Mouse (Mus musculus) kidney, adult 18-20 months (tissue): ENCODE results near the gene Ppif.

Source experiments
- DNase-seq: peaks from one replicate; pipeline ENCODE4 v3.0.0; 2021

The Ppif gene

DNA sequence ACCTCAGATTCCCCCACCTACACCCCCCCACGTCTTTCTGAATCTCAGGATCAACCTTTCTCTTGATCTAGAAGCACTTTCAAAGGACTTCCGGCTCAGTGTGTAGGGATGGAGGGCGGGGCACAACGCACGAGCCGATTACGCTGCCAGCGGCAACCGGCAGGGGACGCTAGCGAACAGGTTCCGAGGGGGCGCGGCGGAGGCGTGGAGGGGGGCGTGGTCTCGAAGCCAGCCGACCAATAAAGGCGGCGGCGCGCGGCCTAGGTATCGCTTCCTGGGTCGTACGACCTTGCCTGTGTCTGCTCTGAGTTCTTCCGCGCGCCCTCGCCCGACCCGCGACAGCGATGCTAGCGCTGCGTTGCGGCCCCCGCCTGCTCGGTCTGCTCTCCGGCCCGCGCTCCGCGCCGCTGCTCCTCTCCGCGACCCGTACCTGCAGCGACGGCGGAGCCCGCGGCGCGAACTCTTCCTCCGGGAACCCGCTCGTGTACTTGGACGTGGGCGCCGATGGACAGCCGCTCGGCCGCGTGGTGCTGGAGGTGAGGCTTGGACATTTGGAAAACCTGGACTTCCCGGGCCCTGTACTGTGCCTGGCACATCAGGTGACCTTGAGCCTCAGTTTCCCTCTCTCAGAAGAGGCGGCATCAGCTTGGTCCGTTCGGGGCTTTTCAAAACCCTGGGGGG is at the start of gene Ppif:
Ppif (plus strand) TSS at position 267 of the 681 bp plus-strand sequence.
- DNase-seq, result peak; percentile 96

GRCm38 (mm10) chr14:25645717-25646116 is 48.2 kb upstream of the Ppif start:
- DNase-seq, result no peak

GRCm38 (mm10) chr14:25646161-25646621 is 47.8 kb upstream of the Ppif start:
- peak; percentile 71 for DNase-seq

DNA sequence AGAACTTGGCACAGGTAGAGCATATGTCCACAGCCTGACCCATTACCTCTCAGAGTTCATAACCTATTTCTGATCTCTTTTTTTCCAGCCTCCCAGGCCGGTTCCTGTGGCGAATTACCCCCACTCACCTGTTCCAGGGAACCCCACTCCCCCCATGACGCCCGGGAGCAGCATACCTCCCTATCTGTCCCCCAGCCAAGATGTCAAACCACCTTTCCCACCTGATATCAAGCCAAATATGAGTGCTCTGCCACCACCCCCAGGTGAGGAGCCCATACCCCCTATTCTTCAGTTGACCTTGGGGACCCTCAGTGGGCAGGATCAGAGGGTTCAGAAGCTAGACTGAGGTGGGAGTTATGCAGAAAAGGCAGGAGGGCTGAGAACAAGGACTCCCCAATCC is 42.8 kb upstream of the Ppif start:
- DNase-seq, result no peak

DNA sequence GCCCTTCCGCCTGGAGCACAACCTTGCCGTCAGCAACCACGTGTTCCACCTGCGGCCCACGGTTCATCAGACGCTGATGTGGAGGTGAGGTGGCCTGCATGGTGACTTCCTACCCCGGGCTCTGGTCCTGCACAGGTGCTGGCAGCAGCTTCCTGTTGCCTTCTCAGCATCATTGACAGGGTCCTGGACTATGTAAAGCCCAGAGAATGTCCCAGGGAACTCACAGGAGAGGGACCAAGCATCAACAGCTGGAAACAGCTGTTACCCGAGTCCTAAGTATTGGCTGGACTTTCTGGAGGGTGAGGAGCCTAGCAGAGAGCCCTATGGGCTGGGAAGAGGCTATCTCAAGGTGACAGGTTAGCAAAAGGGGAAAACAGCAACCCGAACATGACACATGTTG is 42.0 kb upstream of the Ppif start:
- no peak for DNase-seq

DNA sequence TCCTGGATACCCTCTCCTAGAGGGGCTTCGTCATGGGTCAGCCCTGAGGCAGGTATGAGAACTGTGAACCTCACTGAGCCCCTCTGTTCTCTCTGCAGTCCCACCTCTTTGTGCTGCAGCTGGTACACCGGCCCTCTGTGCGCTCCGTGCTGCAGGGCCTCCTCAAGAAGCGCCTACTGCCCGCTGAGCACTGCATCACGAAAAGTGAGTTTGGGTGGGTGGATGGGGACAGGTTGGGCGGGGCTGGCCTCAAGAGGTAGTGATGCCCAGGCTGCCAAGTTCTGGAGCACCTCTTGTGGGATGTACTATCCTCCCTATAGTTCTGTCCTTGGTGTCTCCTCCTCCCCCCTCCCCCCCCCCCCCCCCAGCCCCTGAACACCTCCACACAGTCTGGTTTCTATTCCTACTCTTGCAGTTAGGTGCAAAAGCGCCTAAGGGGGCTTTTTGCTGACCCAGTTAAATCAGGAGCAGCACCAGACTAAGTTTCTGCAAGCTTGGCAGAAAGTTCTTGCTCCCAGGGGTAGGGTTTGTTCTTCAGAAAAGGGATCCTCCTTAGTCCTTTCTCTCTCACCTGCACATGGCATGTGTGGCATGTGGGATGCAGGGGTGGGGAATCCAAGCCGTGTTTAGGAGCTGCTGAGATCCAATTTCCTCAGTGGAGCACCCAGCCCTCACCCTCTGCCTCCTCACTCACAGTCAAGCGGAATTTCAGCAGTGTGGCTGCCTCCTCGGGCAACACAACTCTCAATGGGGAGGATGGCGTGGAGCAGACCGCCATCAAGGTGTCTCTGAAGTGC is 39.4 kb upstream of the Ppif start:
- DNase-seq, result no peak

- no peak for DNase-seq
Measured at GRCm38 (mm10) chr14:25660661-25661060, 33.3 kb upstream of the Ppif start.

DNA sequence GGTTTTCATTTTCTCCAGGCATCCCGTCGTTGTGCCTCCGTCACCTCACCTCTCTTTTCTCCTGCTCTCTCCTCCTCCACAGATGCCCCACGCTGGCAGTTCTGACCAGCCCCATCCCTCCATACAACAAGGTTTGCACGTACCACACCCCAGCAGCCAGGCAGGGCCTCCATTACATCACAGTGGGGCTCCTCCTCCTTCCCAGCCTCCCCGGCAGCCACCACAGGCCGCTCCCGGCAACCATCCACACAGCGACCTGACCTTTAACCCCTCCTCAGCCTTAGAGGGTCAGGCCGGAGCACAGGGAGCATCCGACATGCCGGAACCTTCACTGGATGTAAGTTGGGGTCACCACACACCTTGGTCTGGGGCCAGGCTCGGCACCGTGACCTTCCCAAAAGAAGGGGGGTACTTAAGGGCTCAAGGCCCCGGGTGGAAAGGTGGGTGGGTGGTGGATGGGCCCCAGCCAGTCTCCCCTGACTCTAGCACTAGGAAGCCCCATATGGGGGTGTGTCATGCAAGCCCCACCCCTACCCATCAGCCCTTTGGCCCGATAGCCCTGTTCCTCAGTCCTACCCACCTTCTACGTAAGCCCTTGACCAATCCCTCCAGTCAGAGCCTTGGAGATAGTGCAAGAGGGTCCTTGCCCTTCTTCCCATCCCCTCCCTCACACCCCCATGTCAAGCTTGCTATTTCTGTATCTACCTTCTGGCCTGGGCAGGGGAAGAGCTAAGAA is 32.6 kb upstream of the Ppif start:
- DNase-seq, result no peak

DNA sequence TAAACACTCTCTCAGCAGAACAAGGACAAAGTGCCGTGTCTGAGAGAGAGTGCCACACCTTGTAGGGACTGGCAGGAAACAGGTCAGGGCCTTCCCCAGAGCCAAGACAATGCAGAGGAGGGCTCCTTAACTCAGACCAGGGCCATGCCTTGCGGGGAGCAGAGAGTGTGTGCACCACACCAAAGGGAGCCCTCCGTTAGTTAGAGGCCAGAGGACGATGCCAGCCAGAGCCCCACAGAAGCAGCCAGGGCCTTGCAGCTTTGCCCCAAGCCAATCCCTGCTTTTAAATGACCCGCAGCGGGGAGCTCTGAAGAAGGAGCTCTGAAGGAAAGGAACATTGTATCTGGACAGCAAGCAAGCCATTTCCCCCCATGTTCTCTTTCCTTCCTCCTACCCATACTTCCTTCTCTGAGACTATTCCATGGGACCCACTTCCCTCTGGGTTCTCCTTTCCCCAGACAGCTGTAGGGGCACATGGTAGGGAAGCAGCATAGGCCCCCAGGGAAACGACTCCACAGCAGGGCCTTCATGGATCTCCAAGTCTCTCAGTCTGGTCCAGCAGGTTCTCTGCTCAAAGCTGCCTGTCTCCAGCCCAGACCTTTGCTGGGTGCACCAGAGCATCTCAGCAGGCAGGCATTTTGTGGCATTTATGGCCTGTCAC is 30.2 kb upstream of the Ppif start:
- no peak for DNase-seq

DNA sequence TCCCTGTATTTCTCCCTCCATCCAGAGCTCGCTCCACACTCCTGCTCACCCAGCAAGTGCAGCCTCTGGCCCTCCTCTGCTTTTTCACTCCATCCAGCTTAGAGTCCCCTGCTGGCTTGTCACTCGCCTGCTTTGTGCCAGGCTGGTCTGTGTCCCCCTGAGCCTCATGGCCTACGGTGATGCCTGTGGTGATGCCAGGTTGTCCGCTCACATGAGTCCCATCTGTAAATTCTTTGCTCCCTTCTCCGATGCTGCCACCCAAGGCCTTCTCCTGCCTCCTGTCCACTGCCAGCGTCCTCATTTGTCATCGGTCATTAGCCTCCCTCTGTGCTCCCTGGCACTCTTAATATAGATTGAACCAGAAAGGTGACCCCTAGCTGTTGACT is 29.7 kb upstream of the Ppif start:
- DNase-seq, result no peak

DNA sequence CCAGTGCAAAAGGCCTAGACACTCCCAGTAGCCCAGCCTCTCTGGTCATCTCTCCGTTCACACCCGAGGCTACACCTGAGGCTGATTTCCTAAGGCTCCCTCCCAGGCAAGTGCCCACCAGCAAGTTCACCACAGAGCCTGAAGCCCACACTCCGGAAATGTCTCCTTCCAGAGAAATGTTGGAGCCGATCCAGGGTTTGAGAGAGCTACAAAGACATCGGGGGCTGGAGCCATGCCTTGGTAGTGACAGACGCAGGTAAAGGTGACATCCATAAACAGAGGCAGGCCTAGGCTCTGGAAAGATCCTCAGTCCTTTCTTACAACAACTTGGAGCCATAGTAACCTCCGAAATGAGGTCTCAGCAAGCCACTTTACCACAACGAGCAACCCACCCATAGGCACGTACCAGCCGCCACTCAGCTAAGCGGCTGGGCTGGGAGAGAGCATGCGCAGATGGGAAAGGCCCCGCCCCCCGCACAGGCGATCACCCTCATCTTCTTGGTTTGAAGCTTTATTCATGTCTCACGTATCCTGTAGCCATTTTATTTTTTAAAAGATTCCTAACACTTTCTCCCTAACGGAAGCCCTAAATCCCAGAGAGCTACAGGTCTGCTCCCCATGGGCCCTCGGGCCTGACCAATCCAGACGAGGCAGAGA is 28.5 kb upstream of the Ppif start:
- DNase-seq, result no peak

- no peak for DNase-seq
Measured at GRCm38 (mm10) chr14:25666668-25667376, 27.1 kb upstream of the Ppif start.

DNA sequence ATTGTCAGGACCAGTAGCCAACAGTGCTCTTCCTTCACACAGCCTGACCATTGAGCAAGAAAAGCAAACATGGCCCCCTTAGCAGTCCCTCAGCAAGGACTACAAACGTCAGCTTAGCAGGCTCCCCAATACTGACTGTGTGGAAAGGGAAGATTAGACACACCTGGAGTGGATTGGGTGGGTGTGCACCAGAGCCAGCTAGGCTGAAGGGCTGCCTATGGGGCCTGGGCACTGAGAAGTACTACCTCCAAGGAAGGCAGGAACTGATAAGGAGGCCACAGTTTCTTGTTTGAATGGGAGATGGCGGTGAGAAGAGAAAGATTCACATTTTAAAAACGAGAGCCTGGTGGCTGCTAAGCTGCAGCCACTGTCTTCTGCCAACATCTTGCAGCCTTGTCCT is 26.4 kb upstream of the Ppif start:
- no peak for DNase-seq

DNA sequence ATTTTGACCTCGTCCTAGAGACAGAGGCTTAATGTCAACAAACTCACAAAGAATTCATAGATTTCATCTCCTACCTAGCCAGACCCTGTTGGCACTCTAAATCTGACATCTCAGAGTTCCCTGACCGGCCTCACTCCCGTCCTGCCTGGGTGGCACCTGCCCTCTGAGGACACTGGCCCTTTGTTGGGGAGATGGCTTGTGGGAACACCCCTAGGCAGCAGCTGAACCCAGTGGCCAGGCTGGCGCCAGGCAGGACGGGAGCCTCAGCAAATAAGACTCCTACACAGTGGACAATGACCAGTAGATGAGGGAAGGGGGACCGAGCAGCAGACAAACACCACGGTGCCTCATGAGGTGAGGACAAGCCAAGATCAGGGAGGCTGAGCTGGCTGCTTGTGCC is 14.3 kb upstream of the Ppif start:
- DNase-seq, result no peak

GRCm38 (mm10) chr14:25682020-25682419 is 11.9 kb upstream of the Ppif start:
- DNase-seq, result no peak

GRCm38 (mm10) chr14:25686216-25686945 is 7.6 kb upstream of the Ppif start:
- DNase-seq, result no peak

GRCm38 (mm10) chr14:25686983-25687901 is 6.7 kb upstream of the Ppif start:
- DNase-seq, result no peak

- DNase-seq, result peak; percentile 29
Measured at GRCm38 (mm10) chr14:25693271-25693887, 575 bp upstream of the Ppif start.

GRCm38 (mm10) chr14:25694569-25694897 is 579 bp downstream of the Ppif start:
- DNase-seq, result peak; percentile 63

DNA sequence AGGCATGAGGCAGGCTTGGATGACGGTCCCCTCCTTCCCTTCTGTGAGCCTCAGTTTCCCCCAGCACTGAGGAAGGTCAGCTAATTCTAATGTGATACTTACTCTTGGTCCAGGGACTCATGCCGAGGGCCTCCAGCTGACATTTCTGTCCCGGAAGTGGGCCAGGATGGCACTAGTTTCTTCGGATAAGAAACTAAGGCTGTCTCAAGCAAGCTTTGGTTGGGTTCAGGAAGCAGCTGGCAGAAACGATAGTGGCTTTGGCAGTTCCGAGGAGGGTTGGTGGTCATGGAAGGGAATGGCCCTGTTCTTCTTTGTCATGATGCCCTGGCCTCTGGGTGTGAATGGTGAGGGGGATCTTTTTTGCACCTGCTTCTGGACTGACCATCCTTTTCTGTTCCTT is 1.1 kb downstream of the Ppif start:
- no peak for DNase-seq
